Mouse (Mus musculus): Measurements from ENCODE around the gene Tent5b.

The Tent5b gene

DNA sequence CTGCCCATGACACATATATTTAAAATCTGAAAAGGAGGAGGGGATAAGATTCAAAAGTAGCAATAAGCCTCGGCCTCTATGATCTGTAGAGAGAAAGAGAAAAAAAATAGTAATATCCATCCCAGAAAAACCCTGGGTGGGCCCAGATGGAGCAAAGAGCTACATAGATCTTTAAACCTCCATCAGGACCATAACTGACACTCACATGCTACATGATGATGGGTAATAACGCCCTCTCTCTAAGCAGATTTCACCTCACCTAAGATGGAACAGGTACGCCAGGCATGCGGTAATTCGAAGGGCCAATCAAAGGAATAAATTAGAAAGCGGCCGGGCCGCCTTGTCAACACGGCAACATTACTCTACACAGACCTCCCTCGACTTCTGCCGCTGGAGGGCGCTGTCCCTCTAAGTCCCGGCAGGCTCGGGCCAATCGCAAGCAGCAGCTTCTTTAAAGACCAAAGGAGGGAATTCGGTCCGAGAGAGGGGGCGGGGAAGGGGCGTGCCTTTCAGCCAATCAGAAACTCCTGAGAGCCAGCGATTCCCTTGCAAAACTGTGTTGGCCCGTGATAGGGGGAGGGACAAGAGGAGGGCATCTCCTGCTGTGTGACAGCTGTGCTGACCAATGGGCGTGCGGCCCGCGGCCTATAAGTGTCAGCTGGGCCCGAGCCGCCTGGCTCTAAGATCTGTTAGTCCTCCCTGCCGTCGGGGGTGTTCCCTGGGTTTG lies at the start of gene Tent5b:
TSS of gene Tent5b (plus strand) at position 675 of the 727 bp plus-strand sequence.
- peak; percentile 100 for DNase-seq (ENCODE audit: low read depth, low spot score)

- no peak for DNase-seq (ENCODE audit: low read depth, low spot score)
Observed at GRCm38 (mm10) chr4:133431508-133431907, 48.4 kb upstream of the Tent5b start.

DNA sequence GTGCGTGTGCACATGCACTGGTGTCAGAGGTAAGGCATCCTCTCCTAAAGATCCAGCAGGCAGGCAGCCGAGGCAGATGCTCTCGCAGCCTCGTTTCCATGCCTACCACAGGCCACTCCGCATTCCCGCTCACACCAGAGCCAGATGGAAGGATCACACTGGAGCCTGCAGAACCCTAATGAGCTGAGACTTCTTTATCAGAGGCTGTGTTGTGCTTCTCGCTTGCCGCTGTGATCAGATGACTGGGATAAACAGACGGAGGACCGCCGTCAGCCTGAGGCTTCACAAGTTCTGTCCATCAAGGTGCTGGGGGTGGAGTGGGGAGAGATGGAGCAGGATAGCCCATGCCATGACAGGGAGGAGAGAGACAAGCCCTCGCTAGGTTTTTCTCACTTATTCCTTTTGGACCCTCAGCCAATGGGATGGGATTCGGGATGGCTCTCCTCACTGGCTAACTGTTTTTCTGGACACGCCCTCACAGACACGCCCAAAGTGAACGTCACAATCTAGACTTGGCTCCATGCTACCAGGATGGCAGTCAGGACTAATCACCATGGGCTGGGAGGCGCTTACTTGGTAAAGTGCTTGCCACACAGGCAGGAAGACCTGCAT lies 47.3 kb upstream of the Tent5b start:
- peak; percentile 87 for DNase-seq (ENCODE audit: low read depth, low spot score)

- peak; percentile 72 for DNase-seq (ENCODE audit: low read depth, low spot score)
Observed at GRCm38 (mm10) chr4:133435921-133436320, 44.0 kb upstream of the Tent5b start.

DNA sequence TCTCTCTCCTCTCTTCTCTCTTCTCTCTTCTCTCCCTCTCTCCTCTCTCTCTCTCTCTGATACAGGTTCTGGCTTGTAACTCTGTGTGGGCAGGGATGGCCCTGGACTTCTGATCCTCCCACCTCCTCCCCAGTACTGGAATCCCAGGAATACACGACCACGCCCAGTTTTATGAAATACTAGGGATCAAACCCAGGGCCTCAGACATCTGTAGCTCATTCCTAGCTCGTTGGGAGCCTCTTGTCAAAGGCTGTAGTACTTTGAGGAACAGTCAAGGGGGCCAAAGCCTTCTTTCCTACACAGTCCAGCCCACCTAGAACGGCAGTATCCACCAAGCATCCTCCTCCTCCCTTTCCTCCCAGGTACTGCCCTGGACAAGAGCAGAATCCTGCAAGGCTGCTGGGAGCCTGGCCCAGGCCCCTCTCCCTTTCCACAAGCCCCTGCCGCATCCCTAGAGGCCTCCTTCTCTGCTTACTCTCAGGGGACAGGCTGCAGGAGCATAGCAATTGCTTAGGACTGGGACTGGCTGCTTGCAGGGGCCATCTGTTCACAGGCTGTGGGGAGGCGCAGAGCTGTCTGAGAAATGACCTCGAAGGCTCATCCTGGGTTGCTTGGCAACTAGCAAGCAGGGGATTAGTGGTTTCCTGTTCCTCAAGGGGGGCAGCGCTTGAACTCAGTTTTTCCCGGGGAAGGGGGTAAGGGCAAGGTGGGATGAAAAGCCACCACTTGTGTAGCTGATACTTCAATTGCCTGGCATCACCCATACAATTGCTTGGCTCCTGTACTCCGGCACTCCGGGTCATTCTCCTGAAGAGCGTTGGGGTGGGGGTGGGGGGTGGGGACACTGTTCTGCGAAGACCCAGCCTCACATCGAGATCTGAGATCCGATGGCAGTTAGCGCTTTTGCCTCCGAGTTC lies 40.2 kb upstream of the Tent5b start:
- peak; percentile 51 for DNase-seq (ENCODE audit: low read depth, low spot score)

- DNase-seq (ENCODE audit: low read depth, low spot score) = peak; percentile 91
Observed at GRCm38 (mm10) chr4:133440377-133440795, 39.5 kb upstream of the Tent5b start.

GRCm38 (mm10) chr4:133442194-133442593 lies 37.7 kb upstream of the Tent5b start:
- DNase-seq (ENCODE audit: low read depth, low spot score) = peak; percentile 73

- no peak for DNase-seq (ENCODE audit: low read depth, low spot score)
Observed at GRCm38 (mm10) chr4:133443085-133443484, 36.8 kb upstream of the Tent5b start.

- peak; percentile 80 for DNase-seq (ENCODE audit: low read depth, low spot score)
Observed at GRCm38 (mm10) chr4:133445727-133446126, 34.2 kb upstream of the Tent5b start.

GRCm38 (mm10) chr4:133447366-133447765 lies 32.6 kb upstream of the Tent5b start:
- DNase-seq (ENCODE audit: low read depth, low spot score) = no peak

GRCm38 (mm10) chr4:133447967-133448366 lies 32.0 kb upstream of the Tent5b start:
- DNase-seq (ENCODE audit: low read depth, low spot score) = peak; percentile 70

- no peak for DNase-seq (ENCODE audit: low read depth, low spot score)
Observed at GRCm38 (mm10) chr4:133448708-133449388, 31.1 kb upstream of the Tent5b start.

DNA sequence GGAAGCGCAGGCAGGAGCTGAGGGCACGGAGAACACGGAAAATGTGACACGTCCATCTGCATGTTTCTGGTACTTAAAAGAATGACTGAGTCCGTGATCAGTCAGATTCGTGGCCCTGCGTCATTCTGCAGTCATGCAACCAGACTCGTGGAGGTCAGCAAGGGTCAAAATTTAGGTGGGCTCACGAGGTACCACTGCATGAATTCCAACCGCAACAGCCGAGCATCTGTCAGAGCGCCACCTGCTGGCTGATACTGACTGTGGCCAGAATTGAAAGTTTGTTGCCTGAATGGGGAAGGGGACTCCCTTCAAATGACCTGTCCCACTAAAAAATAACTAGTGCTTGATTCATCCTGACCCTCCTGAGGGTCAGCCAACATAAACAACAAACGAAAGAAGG lies 30.2 kb upstream of the Tent5b start:
- DNase-seq (ENCODE audit: low read depth, low spot score) = peak; percentile 74

- peak; percentile 74 for DNase-seq (ENCODE audit: low read depth, low spot score)
Observed at GRCm38 (mm10) chr4:133451536-133451935, 28.4 kb upstream of the Tent5b start.

- no peak for DNase-seq (ENCODE audit: low read depth, low spot score)
Observed at GRCm38 (mm10) chr4:133452433-133452832, 27.5 kb upstream of the Tent5b start.

- DNase-seq (ENCODE audit: low read depth, low spot score) = no peak
Observed at GRCm38 (mm10) chr4:133458044-133458443, 21.9 kb upstream of the Tent5b start.

- no peak for DNase-seq (ENCODE audit: low read depth, low spot score)
Observed at GRCm38 (mm10) chr4:133460006-133460405, 19.9 kb upstream of the Tent5b start.

DNA sequence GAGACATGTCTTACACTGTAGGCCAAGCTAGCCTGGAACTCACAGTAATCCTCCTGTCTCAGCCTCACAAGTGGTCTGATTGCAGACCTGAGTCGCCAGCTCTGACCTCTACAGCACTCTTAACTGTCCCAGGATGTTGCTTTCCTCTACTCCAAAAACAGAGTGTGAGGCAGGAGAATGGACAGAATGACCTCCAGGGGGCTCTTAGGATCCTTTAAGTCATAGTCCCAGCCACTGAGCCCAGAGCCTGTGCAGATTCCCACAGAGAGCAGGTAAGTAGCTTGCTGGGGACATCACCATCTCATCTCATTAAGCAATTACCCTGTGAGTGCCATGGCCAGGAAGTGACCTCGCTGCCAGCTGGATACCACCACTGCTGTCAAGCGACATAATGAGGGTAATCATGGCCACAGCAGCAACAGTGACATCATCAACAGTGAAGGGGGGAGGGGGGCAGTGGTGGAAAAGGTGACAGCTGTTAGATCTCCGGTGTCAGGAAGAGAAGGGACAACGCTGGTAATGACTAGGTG lies 19.1 kb upstream of the Tent5b start:
- no peak for DNase-seq (ENCODE audit: low read depth, low spot score)

DNA sequence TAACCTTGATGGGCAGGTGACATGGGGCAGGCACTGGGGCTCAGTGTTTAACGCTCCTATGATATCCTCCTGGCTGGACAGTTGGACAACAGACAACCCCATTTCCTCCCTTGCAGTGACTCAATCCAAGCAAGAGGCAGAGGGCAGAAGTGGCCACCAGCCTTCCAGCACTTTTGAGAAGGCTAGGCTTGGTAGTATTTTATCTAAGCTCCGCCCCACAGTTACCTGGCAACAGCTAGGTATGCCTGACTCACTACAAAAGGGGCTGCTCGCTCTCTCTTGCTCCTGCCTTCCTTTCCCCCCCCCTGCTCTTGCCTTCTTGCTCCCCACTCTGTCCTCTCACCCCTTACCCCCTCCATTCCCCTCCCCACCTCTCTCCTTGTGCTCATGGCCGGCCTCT lies 18.6 kb upstream of the Tent5b start:
- DNase-seq (ENCODE audit: low read depth, low spot score) = no peak

DNA sequence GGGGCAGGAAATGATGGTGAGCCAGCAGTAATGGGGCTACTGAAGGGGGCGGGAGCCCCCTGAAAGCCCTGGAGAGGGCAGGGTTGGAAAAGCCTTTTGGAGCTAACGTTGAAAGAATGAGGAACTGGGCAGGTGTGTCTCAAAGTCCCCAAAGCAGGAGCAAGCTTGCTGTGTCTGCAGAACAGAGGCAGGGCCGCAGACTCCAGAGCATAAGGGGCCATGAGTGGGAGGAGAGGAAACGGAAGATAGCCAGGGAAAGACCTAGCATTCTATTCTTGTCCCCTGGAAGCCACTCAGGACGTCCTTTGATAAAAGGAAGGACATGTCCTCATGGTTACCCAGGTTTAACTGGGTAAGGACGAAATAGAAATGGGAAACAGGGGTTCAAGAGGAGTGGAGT lies 16.7 kb upstream of the Tent5b start:
- no peak for DNase-seq (ENCODE audit: low read depth, low spot score)

DNA sequence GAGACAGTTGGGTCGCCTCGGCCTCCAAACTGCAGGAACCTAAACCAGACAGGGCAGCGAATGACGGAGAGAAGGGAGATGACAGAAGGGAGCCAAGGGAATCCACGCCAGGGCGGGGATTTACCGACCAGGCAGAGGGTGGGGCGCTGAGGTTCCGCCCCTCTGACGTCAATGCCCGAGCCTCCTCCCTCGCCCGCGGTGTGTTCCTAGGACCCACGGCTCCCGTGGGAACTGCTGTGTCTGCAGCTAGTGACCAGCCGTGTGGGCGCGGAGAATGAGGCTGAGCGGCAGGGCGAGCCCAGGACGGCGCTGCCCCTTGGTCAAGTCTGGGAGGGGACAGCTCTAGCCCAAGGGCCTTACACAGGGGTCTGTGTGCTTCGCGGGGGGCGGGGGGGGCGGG lies 11.9 kb upstream of the Tent5b start:
- peak; percentile 91 for DNase-seq (ENCODE audit: low read depth, low spot score)

Data from ZHBTc4 (cell line).